Mouse (Mus musculus) heart, adult 2 months (tissue): ENCODE data around the gene Tpo.

Experiments used
- CTCF ChIP-seq: fragments of 200-600 bp; IDR thresholded peaks from 2 replicates; pipeline ENCODE4 v1.8.1; 2022; ENCODE audit warnings: antibody characterized with exemption, mild to moderate bottlenecking, moderate library complexity
- EP300 ChIP-seq: fragments of 200-500 bp; IDR thresholded peaks from 2 replicates; pipeline ENCODE4 v1.6.1; 2011; ENCODE audit warnings: low read depth, low read length, control low read depth; ENCODE audit not compliant: insufficient read depth
- POLR2A ChIP-seq: fragments of 200-500 bp; IDR thresholded peaks from 2 replicates; pipeline ENCODE4 v1.6.1; 2011; ENCODE audit warnings: mild to moderate bottlenecking, low read depth, low read length, control low read depth; ENCODE audit not compliant: insufficient read depth

- TF ChIP-seq POLR2A: no peak
- TF ChIP-seq CTCF: no peak
- no peak for TF ChIP-seq EP300
Observed at GRCm38 (mm10) chr12:30077056-30077455, 55.4 kb downstream of the Tpo start.
